Mouse (Mus musculus): ENCODE data around the gene Foxp1. TPM values are rescaled to one million over a fixed set of nuclear protein-coding genes. Genes with fewer than 3 reads are reported as not detected.

Gene Foxp1
- polyA plus RNA-seq, 1 experiment = 17.7 TPM

GRCm38 (mm10) chr6:99359036-99359698 lies 163.4 kb downstream of the Foxp1 start:
- no peak overlapping the region for H3ac ChIP-seq (ENCODE audit: control insufficient read depth, insufficient read length)
- no peaks in the 10 kb centered on the region for H3K79me2 ChIP-seq (ENCODE audit: control insufficient read depth, insufficient read depth)
- TF ChIP-seq MAX (IDR thresholded peaks at IDR 0.05; ENCODE audit: low read depth) = peak; percentile 78
- TF ChIP-seq SRF (IDR thresholded peaks at IDR 0.05; ENCODE audit: control insufficient read depth, insufficient read length, low read depth) = no peak
- no peak for TF ChIP-seq TCF3 (IDR thresholded peaks at IDR 0.05; ENCODE audit: insufficient read length, low read depth)
- TF ChIP-seq REST (IDR thresholded peaks at IDR 0.05; ENCODE audit: insufficient read depth, insufficient read length) = no peak
- TF ChIP-seq CEBPB (IDR thresholded peaks at IDR 0.05; ENCODE audit: insufficient read depth, poor library complexity, severe bottlenecking) = peak; percentile 93
- peak overlapping the region; percentile 70 for H3K4me2 ChIP-seq (ENCODE audit: low read depth)
- H3K4me3 ChIP-seq = peak overlapping the region; percentile 4
- H3K36me3 ChIP-seq (ENCODE audit: control insufficient read depth, insufficient read depth) = no peaks in the 10 kb centered on the region
- no peaks in the 10 kb centered on the region for H3K27me3 ChIP-seq (ENCODE audit: control insufficient read depth, insufficient read depth, insufficient read length)

- TF ChIP-seq POLR2AphosphoS2 (IDR thresholded peaks at IDR 0.05; ENCODE audit: insufficient read length, low read depth) = no peak
- TF ChIP-seq TCF3 (IDR thresholded peaks at IDR 0.05; ENCODE audit: insufficient read length, low read depth) = no peak
- no peak for TF ChIP-seq MYOD1 (IDR thresholded peaks at IDR 0.05; ENCODE audit: control insufficient read depth in 1 of 3, insufficient read length in 2 of 3, low read depth in 2 of 3)
- TF ChIP-seq E2F4 (IDR thresholded peaks at IDR 0.05; ENCODE audit: insufficient read depth) = no peak
- TF ChIP-seq REST (IDR thresholded peaks at IDR 0.05; ENCODE audit: insufficient read depth, insufficient read length) = no peak
- no peak for TF ChIP-seq USF1 (IDR thresholded peaks at IDR 0.05; ENCODE audit: low read depth)
- TF ChIP-seq POLR2A (IDR thresholded peaks at IDR 0.05; ENCODE audit: insufficient read length, low read depth) = no peak
- TF ChIP-seq TCF12 (IDR thresholded peaks at IDR 0.05; ENCODE audit: insufficient read depth, poor library complexity, severe bottlenecking) = no peak
- no peak for TF ChIP-seq SRF (IDR thresholded peaks at IDR 0.05; ENCODE audit: control insufficient read depth, insufficient read length, low read depth)
- no peak for TF ChIP-seq MAX (IDR thresholded peaks at IDR 0.05; ENCODE audit: low read depth)
- TF ChIP-seq CEBPB (IDR thresholded peaks at IDR 0.05; ENCODE audit: insufficient read depth, poor library complexity, severe bottlenecking) = no peak
- TF ChIP-seq MYOG (IDR thresholded peaks at IDR 0.05; ENCODE audit: control insufficient read depth in 1 of 3, insufficient read depth in 1 of 3, insufficient read length in 2 of 3, low read depth in 2 of 3) = no peak
- no peak overlapping the region for H3K4me3 ChIP-seq
- H3K4me2 ChIP-seq (ENCODE audit: low read depth) = peak overlapping the region; percentile 70
- H3ac ChIP-seq (ENCODE audit: control insufficient read depth, insufficient read length) = no peak overlapping the region
- no peaks in the 10 kb centered on the region for H3K36me3 ChIP-seq (ENCODE audit: control insufficient read depth, insufficient read depth)
- no peaks in the 10 kb centered on the region for H3K79me2 ChIP-seq (ENCODE audit: control insufficient read depth, insufficient read depth)
- H3K27me3 ChIP-seq (ENCODE audit: control insufficient read depth, insufficient read depth, insufficient read length) = no peaks in the 10 kb centered on the region
These were observed 164.6 kb downstream of the Foxp1 start for GRCm38 (mm10) chr6:99357931-99358330.

- Histone ChIP-seq H3K4me3 (no peak overlapping the region), H3K36me3 (ENCODE audit: control insufficient read depth, insufficient read depth) (no peaks in the 10 kb centered on the region), H3ac (ENCODE audit: control insufficient read depth, insufficient read length) (no peak overlapping the region), H3K4me2 (ENCODE audit: low read depth) (no peak overlapping the region), H3K27me3 (ENCODE audit: control insufficient read depth, insufficient read depth, insufficient read length) (no peaks in the 10 kb centered on the region), H3K79me2 (ENCODE audit: control insufficient read depth, insufficient read depth) (no peaks in the 10 kb centered on the region)
- TF ChIP-seq TCF3 (IDR thresholded peaks at IDR 0.05; ENCODE audit: insufficient read length, low read depth) (no peak), E2F4 (IDR thresholded peaks at IDR 0.05; ENCODE audit: insufficient read depth) (no peak), POLR2AphosphoS2 (IDR thresholded peaks at IDR 0.05; ENCODE audit: insufficient read length, low read depth) (no peak), SRF (IDR thresholded peaks at IDR 0.05; ENCODE audit: control insufficient read depth, insufficient read length, low read depth) (no peak), CEBPB (IDR thresholded peaks at IDR 0.05; ENCODE audit: insufficient read depth, poor library complexity, severe bottlenecking) (no peak), REST (IDR thresholded peaks at IDR 0.05; ENCODE audit: insufficient read depth, insufficient read length) (no peak), MYOG (IDR thresholded peaks at IDR 0.05; ENCODE audit: control insufficient read depth in 1 of 3, insufficient read depth in 1 of 3, insufficient read length in 2 of 3, low read depth in 2 of 3) (no peak), MYOD1 (IDR thresholded peaks at IDR 0.05; ENCODE audit: control insufficient read depth in 1 of 3, insufficient read length in 2 of 3, low read depth in 2 of 3) (no peak), MAX (IDR thresholded peaks at IDR 0.05; ENCODE audit: low read depth) (no peak), TCF12 (IDR thresholded peaks at IDR 0.05; ENCODE audit: insufficient read depth, poor library complexity, severe bottlenecking) (no peak), POLR2A (IDR thresholded peaks at IDR 0.05; ENCODE audit: insufficient read length, low read depth) (no peak), USF1 (IDR thresholded peaks at IDR 0.05; ENCODE audit: low read depth) (no peak)
These were observed 168.2 kb downstream of the Foxp1 start for GRCm38 (mm10) chr6:99354338-99354737.

GRCm38 (mm10) chr6:99353441-99353840 lies 169.1 kb downstream of the Foxp1 start:
- no peaks in the 10 kb centered on the region for H3K27me3 ChIP-seq (ENCODE audit: control insufficient read depth, insufficient read depth, insufficient read length)
- H3K79me2 ChIP-seq (ENCODE audit: control insufficient read depth, insufficient read depth) = no peaks in the 10 kb centered on the region
- H3K4me3 ChIP-seq = no peak overlapping the region
- H3ac ChIP-seq (ENCODE audit: control insufficient read depth, insufficient read length) = no peak overlapping the region
- H3K4me2 ChIP-seq (ENCODE audit: low read depth) = no peak overlapping the region
- H3K36me3 ChIP-seq (ENCODE audit: control insufficient read depth, insufficient read depth) = no peaks in the 10 kb centered on the region
- TF ChIP-seq E2F4 (IDR thresholded peaks at IDR 0.05; ENCODE audit: insufficient read depth) (no peak), MAX (IDR thresholded peaks at IDR 0.05; ENCODE audit: low read depth) (no peak), SRF (IDR thresholded peaks at IDR 0.05; ENCODE audit: control insufficient read depth, insufficient read length, low read depth) (no peak), USF1 (IDR thresholded peaks at IDR 0.05; ENCODE audit: low read depth) (no peak), TCF3 (IDR thresholded peaks at IDR 0.05; ENCODE audit: insufficient read length, low read depth) (no peak), TCF12 (IDR thresholded peaks at IDR 0.05; ENCODE audit: insufficient read depth, poor library complexity, severe bottlenecking) (no peak)

GRCm38 (mm10) chr6:99350566-99350965 lies 172.0 kb downstream of the Foxp1 start:
- Histone ChIP-seq H3K36me3 (ENCODE audit: control insufficient read depth, insufficient read depth) (no peaks in the 10 kb centered on the region), H3ac (ENCODE audit: control insufficient read depth, insufficient read length) (no peak overlapping the region), H3K4me2 (ENCODE audit: low read depth) (no peak overlapping the region), H3K4me3 (no peak overlapping the region), H3K79me2 (ENCODE audit: control insufficient read depth, insufficient read depth) (no peaks in the 10 kb centered on the region), H3K27me3 (ENCODE audit: control insufficient read depth, insufficient read depth, insufficient read length) (no peaks in the 10 kb centered on the region)
- TF ChIP-seq MYOD1 (IDR thresholded peaks at IDR 0.05; ENCODE audit: control insufficient read depth in 1 of 3, insufficient read length in 2 of 3, low read depth in 2 of 3) (no peak), POLR2A (IDR thresholded peaks at IDR 0.05; ENCODE audit: insufficient read length, low read depth) (no peak), POLR2AphosphoS2 (IDR thresholded peaks at IDR 0.05; ENCODE audit: insufficient read length, low read depth) (no peak), USF1 (IDR thresholded peaks at IDR 0.05; ENCODE audit: low read depth) (no peak)
